Mouse (Mus musculus) left cerebral cortex, postnatal 4 days (tissue): ENCODE data around the gene Ube2dnl2. TPM values are rescaled to one million over a fixed set of nuclear protein-coding genes. Genes with fewer than 3 reads are reported as not detected.

ENCODE experiments used
- DNase-seq: peaks from one replicate; pipeline ENCODE4 v3.0.0-alpha.2; 2022
- intact Hi-C: fragments of 180-260 bp; cut with DNase I; formaldehyde crosslinking; loops from one replicate; pipeline ENCODE4 v1.15.1; 2025
- total RNA-seq, 2 experiments: library from RNA; stranded (reverse); gene quantifications; 2 replicates each; pipeline ENCODE4 v1.2.3; 2021

The Ube2dnl2 gene
- total RNA-seq: not detected

DNA sequence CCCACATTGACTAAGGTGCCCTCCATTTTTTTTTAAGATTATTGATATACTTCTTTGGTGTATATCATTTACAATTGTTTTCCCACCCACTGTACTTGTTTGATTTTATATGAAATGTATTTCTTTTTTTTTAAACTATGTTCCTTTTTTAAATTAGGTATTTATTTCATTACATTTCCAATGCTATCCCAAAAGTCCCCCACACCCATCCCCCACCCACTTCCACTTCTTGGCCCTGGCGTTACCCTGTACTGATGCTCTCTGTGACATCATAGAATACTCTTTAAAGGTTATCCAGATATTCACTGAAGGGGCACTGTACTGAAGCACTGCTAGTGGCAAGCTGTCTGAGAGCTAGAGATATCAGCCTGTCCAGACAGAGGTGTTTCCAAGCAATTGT lies at the start of gene Ube2dnl2:
Gene Ube2dnl2, plus strand, starts transcription at position 301 of the 400 bp plus-strand sequence.
- no peak for DNase-seq
- intact Hi-C loops: no loop called here

DNA sequence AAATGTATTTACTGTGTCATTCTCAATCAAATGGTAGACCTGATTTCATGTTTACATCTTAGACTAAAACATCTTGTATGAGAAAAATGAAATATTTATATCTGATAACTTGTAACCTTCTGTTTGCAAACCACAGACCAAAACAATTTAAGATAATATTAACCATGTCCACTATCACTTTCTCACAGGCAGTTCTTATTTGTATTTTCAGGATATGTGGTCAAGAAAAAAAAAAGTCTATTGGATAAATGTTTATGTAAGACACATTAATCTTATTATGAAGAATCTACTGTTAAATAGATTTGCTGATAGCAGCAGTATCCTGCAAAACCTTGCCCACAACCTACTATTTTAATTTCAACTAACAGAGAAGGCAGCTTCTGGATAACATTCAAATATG lies 11.9 kb upstream of the Ube2dnl2 start:
- intact Hi-C loops: no loop called here
- DNase-seq: no peak

DNA sequence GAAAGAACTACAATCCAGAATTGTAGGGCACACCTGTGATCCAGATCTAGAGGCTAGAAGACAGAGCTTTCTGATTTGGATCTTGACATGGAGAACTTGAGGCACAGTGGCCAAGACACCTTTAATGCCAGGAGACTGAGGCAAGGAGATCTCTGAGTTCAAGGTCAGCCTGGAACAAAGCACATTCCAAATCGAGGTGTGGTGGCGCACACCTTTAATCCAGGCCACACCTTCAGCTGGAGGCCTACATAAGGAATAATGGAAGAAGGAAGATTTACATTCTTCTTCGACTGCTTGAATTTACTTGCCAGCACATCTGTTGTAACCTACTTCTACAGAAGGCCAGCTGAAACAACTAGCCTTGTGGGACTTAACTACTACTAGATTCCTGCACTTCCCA lies 9.9 kb upstream of the Ube2dnl2 start:
- intact Hi-C loops: no loop called here
- no peak for DNase-seq

GRCm38 (mm10) chrX:114903391-114903790 lies 4.0 kb upstream of the Ube2dnl2 start:
- intact Hi-C loops: no loop called here

DNA sequence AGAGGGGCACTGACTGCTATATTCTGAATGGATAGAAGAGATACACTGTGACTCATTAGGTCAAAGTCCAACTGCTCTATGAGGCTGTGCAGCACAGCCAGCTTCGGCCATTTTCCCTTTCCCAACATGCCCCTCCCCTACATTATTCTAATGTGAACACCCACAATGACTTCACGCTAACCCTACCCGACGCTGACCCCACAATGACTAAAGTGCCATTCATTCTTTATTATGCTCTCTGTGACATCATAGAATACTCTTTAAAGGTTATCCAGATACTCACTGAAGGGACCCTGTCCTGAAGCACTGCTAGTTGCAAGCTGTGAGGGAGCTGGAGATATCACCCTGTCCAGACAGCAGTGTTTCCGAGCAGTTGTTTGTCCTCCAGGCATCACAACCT lies 2.7 kb upstream of the Ube2dnl2 start, which contains the start of gene Ube2dnl1:
Gene Ube2dnl1, plus strand, starts transcription at position 301 of the 400 bp plus-strand sequence.
- intact Hi-C loops: no loop called here
- no peak for DNase-seq

More at GRCm38 (mm10) chrX:114903391-114903790, 4.0 kb upstream of the Ube2dnl2 start:
- no peak for DNase-seq

- intact Hi-C loops: no loop called here
- DNase-seq: no peak
Measured at GRCm38 (mm10) chrX:114955066-114955465, 47.7 kb downstream of the Ube2dnl2 start.

Other genes with a start within 250 kb of the Ube2dnl2 start
- not detected for gene Ube2dnl1, start 2.6 kb upstream of the Ube2dnl2 start, total RNA-seq